Mouse (Mus musculus) limb, embryonic 12.5 days (tissue): ENCODE results near the gene Mast4. TPM values are rescaled to one million over a fixed set of nuclear protein-coding genes. Genes with fewer than 3 reads are reported as not detected.

Experiments
- ATAC-seq: fragments of 200-750 bp; cut with Nextera tagmentation; 2 replicates; pipeline ENCODE4 v1.8.0; 2017; ENCODE audit warnings: low read depth, moderate TSS enrichment; ENCODE audit not compliant: insufficient number of reproducible peaks, insufficient read depth, low FRiP score, low TSS enrichment
- H3K27ac ChIP-seq: fragments of 300-500 bp; sonication (generic); 2 replicates; pipeline ENCODE4 v1.5.1; 2016; ENCODE audit warnings: mild to moderate bottlenecking, moderate library complexity
- H3K27me3 ChIP-seq: fragments of 300-500 bp; sonication (generic); 2 replicates; pipeline ENCODE4 v1.6.1; 2016; ENCODE audit warnings: mild to moderate bottlenecking, moderate library complexity
- H3K36me3 ChIP-seq: fragments of 300-500 bp; sonication (generic); 2 replicates; pipeline ENCODE4 v1.6.1; 2016; ENCODE audit warnings: mild to moderate bottlenecking, moderate library complexity
- H3K4me1 ChIP-seq: fragments of 300-500 bp; sonication (generic); replicated peaks from 2 replicates; pipeline ENCODE4 v1.6.1; 2016
- H3K4me2 ChIP-seq: fragments of 300-500 bp; sonication (generic); 2 replicates; pipeline ENCODE4 v1.6.1; 2016; ENCODE audit warnings: mild to moderate bottlenecking, moderate library complexity
- H3K4me3 ChIP-seq: fragments of 300-500 bp; sonication (generic); replicated peaks from 2 replicates; pipeline ENCODE4 v1.5.1; 2016; ENCODE audit warnings: mild to moderate bottlenecking
- H3K9ac ChIP-seq: fragments of 300-500 bp; sonication (generic); replicated peaks from 2 replicates; pipeline ENCODE4 v1.6.1; 2016; ENCODE audit warnings: mild to moderate bottlenecking, moderate library complexity
- H3K9me3 ChIP-seq: fragments of 300-500 bp; sonication (generic); 2 replicates; pipeline ENCODE4 v1.6.1; 2016; ENCODE audit warnings: mild to moderate bottlenecking, moderate library complexity
- WGBS: fragments of 180-500 bp; shearing (Covaris S2); methylation state at CpG from one replicate; pipeline ENCODE4 v1.1.7; 2016; 5-methylcytosine and 5-hydroxymethylcytosine counted together
- polyA plus RNA-seq: library from polyadenylated mRNA; unstranded; fragments of >200 nt; fragmentation: Nextera tagmentation; extraction: Ambion mirVana; gene quantifications from 2 replicates; pipeline ENCODE4 v1.2.1, GENCODE M21; 2016

Gene Mast4
- polyA plus RNA-seq, 1 experiment from 2014 or later, result 26.0 TPM

DNA sequence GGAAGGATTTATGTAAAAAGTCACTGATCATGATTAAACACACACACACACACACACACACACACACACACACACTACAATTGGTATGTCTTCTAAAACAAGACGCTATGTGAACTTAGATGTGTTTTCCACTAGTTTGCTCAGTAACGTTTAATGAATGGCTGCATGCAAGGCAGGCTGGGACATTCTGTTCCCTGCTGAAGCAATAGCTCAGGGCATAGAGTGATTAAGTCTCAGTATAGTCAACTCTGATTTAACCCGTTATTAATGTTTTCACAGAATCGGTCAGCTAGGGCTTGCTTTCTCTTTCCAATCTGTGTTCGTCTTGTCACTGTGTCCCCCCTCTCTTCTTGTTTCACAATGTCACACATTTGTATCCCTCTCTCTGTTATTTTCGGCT, 558.8 kb downstream of the Mast4 start:
- WGBS, result 86% methylated on average over 6 of the region's 6 CpGs
- Histone ChIP-seq H3K4me2 (no peak overlapping the region), H3K4me1 (peaks cover under 1% of the 10 kb centered on the region; the same call in 1 of the 2 replicates)

DNA sequence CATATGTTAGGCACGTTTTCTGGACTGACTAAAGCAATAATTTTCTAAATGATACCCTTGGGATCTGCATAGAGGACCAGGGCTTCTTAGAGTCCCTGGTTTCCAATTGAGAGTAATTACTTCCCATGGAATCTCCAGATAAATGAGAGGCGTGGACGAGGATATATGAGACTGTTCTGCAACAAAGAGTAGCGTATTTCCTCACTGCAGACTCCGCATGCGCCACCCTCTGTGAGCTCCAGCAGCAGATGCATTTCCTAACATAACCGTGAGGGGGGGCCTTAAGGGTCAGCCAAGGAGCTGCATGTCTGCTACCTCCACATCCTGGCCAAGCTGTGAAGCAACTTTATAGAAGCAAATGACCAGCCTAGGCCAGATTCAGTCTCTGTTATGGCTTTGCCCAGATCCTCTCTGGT, 559.5 kb downstream of the Mast4 start:
- peaks cover 28% of the 10 kb centered on the region; the same call in 1 of the 2 replicates for H3K36me3 ChIP-seq
- 53% methylated on average over 7 of the region's 7 CpGs for WGBS
- no peaks in the 10 kb centered on the region for H3K27me3 ChIP-seq
- H3K4me2 ChIP-seq, result no peak overlapping the region
- no peaks in the 10 kb centered on the region for H3K9me3 ChIP-seq
- H3K4me1 ChIP-seq, result peaks cover 4% of the 10 kb centered on the region; the same call in 1 of the 2 replicates
- no peak for ATAC-seq
- H3K4me3 ChIP-seq, result no peak overlapping the region
- H3K27ac ChIP-seq, result no peak overlapping the region
- H3K9ac ChIP-seq, result no peak overlapping the region

More for the DNA sequence above, 558.8 kb downstream of the Mast4 start:
- ATAC-seq, result no peak
- Histone ChIP-seq H3K9me3 (no peaks in the 10 kb centered on the region), H3K27ac (no peak overlapping the region), H3K27me3 (no peaks in the 10 kb centered on the region), H3K9ac (no peak overlapping the region), H3K4me3 (no peak overlapping the region), H3K36me3 (peaks cover 28% of the 10 kb centered on the region; the same call in 1 of the 2 replicates)

DNA sequence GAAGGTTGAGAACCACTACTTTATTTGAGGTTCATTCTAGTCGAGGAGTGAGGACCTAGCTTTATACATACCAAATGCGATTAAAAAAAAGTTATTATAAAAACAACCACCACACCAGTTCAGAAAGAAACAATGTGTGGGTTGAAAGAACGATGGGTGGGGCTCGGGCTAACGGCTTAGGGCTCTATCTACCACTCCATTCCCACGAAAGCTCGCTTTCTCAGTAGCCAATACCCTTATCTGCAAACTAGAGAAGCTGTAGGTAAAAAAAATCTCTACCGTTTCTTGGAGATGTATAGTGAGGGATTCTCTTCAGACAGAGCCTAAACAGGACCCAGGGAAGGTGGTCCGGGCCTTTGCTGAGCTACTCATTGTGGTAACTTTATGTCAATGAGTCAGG, 561.1 kb downstream of the Mast4 start:
- Histone ChIP-seq H3K4me2 (no peak overlapping the region), H3K9ac (no peak overlapping the region), H3K4me3 (no peak overlapping the region), H3K27ac (no peak overlapping the region), H3K36me3 (peaks cover 18% of the 10 kb centered on the region; the same call in 1 of the 2 replicates), H3K4me1 (peaks cover 4% of the 10 kb centered on the region; the same call in 1 of the 2 replicates), H3K27me3 (no peaks in the 10 kb centered on the region), H3K9me3 (no peaks in the 10 kb centered on the region)
- no peak for ATAC-seq
- WGBS, result 90% methylated on average over 9 of the region's 9 CpGs

DNA sequence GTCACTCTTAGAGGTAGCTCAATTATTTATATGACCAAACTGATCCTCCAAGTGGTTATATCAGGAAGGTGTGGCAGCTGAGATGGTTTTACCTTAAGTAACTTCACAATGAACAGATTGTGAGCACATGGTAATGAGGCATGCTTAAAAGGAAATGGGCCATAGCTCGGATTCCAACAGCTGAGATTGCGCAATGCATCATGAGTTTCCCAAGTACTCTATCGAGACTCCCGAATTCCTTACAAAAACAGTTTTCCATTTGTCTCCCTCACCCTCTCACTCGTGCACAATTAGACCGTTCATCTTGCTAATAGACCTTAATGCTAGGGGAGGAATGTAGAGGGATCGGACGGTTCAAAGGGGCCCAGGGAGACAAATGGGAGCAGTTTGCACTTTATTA, 564.1 kb downstream of the Mast4 start:
- Histone ChIP-seq H3K4me3 (no peak overlapping the region), H3K4me2 (no peak overlapping the region), H3K9me3 (no peaks in the 10 kb centered on the region), H3K27me3 (no peaks in the 10 kb centered on the region), H3K27ac (no peak overlapping the region), H3K36me3 (peaks cover 24% of the 10 kb centered on the region; the same call in 1 of the 2 replicates), H3K9ac (no peak overlapping the region), H3K4me1 (peaks cover 4% of the 10 kb centered on the region; the same call in 1 of the 2 replicates)
- no peak for ATAC-seq
- WGBS, result 41% methylated on average over 8 of the region's 8 CpGs

DNA sequence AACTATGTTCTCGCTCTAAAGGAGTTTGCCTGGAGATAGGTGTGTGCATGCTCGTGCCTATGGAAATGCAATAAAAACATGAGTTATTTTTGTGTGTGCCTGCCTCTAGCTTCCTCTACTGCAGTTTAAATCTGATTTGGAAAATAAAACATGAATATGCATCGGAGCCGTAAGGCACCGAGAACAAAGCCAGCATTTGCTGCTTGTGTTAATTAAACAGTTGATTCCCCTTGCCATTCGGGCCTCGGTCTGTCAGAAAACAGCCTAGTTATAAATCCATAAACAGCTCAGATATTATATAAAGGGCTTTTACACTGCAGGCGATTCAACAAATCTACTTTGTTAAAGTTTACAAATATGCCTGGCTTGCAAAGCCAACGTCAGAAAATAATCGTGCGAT, 565.8 kb downstream of the Mast4 start:
- no peaks in the 10 kb centered on the region for H3K9me3 ChIP-seq
- no peak overlapping the region for H3K9ac ChIP-seq
- H3K4me1 ChIP-seq, result peaks cover 4% of the 10 kb centered on the region; the same call in 1 of the 2 replicates
- H3K4me2 ChIP-seq, result no peak overlapping the region
- no peak for ATAC-seq
- 81% methylated on average over 11 of the region's 11 CpGs for WGBS
- no peak overlapping the region for H3K4me3 ChIP-seq
- H3K27ac ChIP-seq, result no peak overlapping the region
- peaks cover 38% of the 10 kb centered on the region; the same call in 1 of the 2 replicates for H3K36me3 ChIP-seq
- H3K27me3 ChIP-seq, result no peaks in the 10 kb centered on the region

DNA sequence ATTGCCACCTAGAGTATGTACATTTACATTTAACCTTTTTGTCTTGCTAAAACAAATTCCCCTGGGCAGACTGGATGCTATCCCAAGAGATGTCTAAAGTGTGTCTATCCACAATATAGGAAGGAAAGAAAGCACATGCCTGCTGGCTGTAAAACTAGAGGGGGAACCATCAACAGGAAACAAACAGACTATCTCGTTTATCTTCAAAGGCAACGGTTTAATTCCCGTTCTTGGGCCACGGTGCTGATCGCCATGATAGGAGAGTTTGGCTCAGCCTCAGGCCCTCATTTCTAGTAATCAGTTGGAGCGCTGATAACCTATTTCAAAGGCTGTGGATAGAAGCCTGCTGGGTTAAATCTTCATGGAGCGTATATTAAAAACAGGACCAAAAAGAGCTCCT, 567.2 kb downstream of the Mast4 start:
- H3K4me3 ChIP-seq, result no peak overlapping the region

DNA sequence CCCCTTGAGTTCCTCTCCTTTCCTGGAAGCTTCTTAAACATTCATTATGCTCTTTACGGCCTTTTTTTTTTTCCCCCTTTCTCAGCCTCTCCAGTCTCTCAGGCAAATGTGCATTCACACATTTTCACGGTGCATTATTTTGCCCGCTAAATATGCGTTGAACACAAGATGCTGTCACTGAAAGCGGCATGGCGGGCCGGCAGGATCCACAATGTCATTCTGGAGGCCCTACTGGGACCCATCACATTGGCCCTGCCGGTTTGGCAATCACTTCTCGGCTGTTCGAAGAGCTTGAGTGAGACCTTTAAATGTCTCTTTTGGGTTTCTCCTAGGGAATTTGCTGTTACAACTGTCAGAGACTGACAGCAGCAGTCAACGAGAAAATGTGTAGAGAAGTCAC, 569.1 kb downstream of the Mast4 start:
- WGBS, result 89% methylated on average over 11 of the region's 11 CpGs
- Histone ChIP-seq H3K4me3 (no peak overlapping the region), H3K27me3 (no peaks in the 10 kb centered on the region), H3K9ac (no peak overlapping the region), H3K36me3 (peaks cover 36% of the 10 kb centered on the region; the same call in 1 of the 2 replicates), H3K4me1 (peaks cover under 1% of the 10 kb centered on the region; the same call in 1 of the 2 replicates), H3K9me3 (no peaks in the 10 kb centered on the region), H3K27ac (no peak overlapping the region), H3K4me2 (no peak overlapping the region)
- no peak for ATAC-seq

More for the DNA sequence above, 567.2 kb downstream of the Mast4 start:
- H3K9ac ChIP-seq, result no peak overlapping the region
- H3K9me3 ChIP-seq, result no peaks in the 10 kb centered on the region
- H3K27me3 ChIP-seq, result no peaks in the 10 kb centered on the region
- ATAC-seq, result no peak
- no peak overlapping the region for H3K4me2 ChIP-seq
- H3K4me1 ChIP-seq, result peaks cover 4% of the 10 kb centered on the region; the same call in 1 of the 2 replicates
- H3K27ac ChIP-seq, result no peak overlapping the region
- peaks cover 35% of the 10 kb centered on the region; the same call in 1 of the 2 replicates for H3K36me3 ChIP-seq
- WGBS, result 72% methylated on average over 7 of the region's 7 CpGs

DNA sequence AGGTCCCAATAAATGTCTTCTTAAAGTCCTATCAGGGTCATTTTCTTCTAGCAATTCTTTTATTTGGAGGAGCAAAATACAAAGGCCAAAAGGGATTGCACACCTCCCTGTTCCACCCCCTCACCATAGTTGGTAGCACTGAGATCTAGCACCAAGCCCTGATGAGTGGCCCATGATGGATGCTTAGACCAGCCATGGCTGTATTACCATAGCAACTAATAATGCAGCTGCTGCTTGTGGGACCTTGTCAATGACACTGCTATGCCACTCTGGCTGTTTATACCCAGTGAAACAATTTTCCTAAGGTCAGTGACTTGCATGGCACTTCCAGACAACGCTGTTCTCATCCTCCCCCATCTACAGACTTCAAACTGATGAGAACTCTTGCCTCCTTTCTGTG, 570.1 kb downstream of the Mast4 start:
- Histone ChIP-seq H3K4me3 (no peak overlapping the region), H3K9ac (no peak overlapping the region), H3K4me2 (no peak overlapping the region), H3K4me1 (no peaks in the 10 kb centered on the region; the same call in 1 of the 2 replicates), H3K36me3 (peaks cover 38% of the 10 kb centered on the region; the same call in 1 of the 2 replicates), H3K9me3 (no peaks in the 10 kb centered on the region), H3K27me3 (no peaks in the 10 kb centered on the region), H3K27ac (no peak overlapping the region)
- 94% methylated on average over 1 of the region's 1 CpGs for WGBS
- ATAC-seq, result no peak

DNA sequence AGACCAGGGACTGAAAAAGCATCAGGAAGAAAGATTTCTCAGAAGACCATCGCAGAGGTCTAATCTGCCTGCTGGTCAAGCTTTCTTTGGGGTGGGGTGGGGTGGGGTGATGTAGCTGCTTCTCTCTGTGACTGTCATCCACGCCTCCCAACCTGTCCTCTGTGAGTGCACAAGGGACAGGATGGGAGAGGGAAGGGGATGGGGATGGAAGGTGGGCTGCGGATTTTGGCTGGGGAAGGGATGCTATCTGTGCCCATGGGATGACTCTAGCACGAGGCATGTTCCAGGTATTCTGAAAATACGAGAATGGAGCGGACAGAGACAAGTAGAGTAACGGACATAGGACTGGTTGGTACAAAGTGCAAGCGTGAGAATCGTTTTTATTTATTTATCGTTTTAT, 572.1 kb downstream of the Mast4 start:
- H3K9ac ChIP-seq, result 0 out of 2 replicates have a peak overlapping the region, but pooled peaks have one; percentile 18
- no peak for ATAC-seq
- no peak overlapping the region for H3K4me3 ChIP-seq
- no peak overlapping the region for H3K4me2 ChIP-seq
- H3K27me3 ChIP-seq, result no peaks in the 10 kb centered on the region
- 89% methylated on average over 10 of the region's 10 CpGs for WGBS
- no peaks in the 10 kb centered on the region for H3K9me3 ChIP-seq
- peaks cover 47% of the 10 kb centered on the region for H3K36me3 ChIP-seq
- no peaks in the 10 kb centered on the region for H3K4me1 ChIP-seq
- no peak overlapping the region for H3K27ac ChIP-seq

DNA sequence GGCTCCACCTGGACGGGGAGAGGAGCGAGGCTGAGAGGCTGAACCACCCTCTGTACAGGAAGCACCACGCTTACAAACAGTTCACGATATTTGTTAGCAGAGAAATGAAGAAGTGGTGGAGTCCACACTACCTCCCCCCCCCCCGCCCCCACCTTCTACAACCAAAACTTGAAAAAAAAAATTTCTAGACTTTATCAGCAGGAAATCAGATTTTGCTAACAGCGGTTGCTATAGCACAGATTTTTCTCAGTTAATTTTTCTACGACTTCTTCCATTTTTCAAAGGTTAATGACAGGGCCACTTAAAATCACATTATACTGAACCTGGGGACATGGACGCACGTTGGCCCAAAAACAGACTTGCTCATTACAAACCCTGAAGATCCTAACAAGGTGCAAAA, 572.9 kb downstream of the Mast4 start:
- no peak overlapping the region for H3K4me3 ChIP-seq
- H3K27ac ChIP-seq, result no peak overlapping the region
- H3K4me2 ChIP-seq, result no peak overlapping the region
- peaks cover 49% of the 10 kb centered on the region for H3K36me3 ChIP-seq
- no peak overlapping the region for H3K9ac ChIP-seq
- no peaks in the 10 kb centered on the region for H3K9me3 ChIP-seq
- no peaks in the 10 kb centered on the region for H3K27me3 ChIP-seq
- no peak for ATAC-seq
- WGBS, result 68% methylated on average over 9 of the region's 9 CpGs
- H3K4me1 ChIP-seq, result no peaks in the 10 kb centered on the region

DNA sequence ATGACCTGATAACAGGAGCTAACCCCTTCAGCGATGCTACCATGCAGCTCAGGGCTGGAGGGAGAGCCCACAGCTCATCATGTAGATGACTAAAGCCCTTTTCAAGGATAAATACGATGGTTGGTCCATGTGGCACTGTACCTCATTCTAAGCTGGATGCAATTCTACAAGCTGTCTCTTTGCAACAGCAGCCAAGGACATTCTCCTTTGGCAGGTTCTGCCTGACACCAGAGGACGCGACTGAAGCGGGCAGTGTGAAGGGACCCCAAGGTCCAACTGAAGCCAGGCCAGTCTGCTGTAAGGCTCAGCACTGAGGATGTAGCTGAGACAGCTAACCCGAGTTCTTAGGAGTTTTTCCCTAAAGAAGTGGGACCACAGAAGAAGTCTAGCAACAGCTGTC, 576.3 kb downstream of the Mast4 start:
- 93% methylated on average over 6 of the region's 6 CpGs for WGBS
- no peaks in the 10 kb centered on the region for H3K4me1 ChIP-seq
- no peak overlapping the region for H3K4me3 ChIP-seq
- H3K27ac ChIP-seq, result no peak overlapping the region
- H3K9ac ChIP-seq, result no peak overlapping the region
- no peaks in the 10 kb centered on the region for H3K9me3 ChIP-seq
- H3K27me3 ChIP-seq, result no peaks in the 10 kb centered on the region
- no peak overlapping the region for H3K4me2 ChIP-seq
- ATAC-seq, result no peak
- H3K36me3 ChIP-seq, result peaks cover 47% of the 10 kb centered on the region

DNA sequence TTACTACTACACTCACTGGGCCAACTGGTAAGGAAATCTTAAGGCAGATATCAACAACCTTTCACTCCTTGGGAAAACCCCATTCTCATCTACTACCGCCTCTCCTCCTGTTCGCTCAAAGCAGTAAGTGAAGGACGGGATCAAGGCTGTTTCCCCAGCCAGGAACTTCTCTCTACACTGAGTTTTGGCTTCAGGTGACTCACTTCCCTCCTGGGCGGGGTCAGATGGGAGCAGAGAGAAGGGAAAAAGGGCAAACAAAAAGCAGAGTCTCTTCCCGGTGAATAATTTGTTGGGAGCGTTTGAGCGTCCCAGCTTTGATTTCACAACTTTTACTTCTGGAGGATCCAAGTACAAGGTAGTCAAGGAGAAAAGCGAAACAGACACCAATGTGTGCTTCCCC, 578.2 kb downstream of the Mast4 start:
- Histone ChIP-seq H3K4me3 (no peak overlapping the region), H3K27ac (no peak overlapping the region), H3K9ac (no peak overlapping the region), H3K4me2 (no peak overlapping the region), H3K27me3 (no peaks in the 10 kb centered on the region), H3K36me3 (peaks cover 50% of the 10 kb centered on the region), H3K9me3 (no peaks in the 10 kb centered on the region), H3K4me1 (no peaks in the 10 kb centered on the region)
- no peak for ATAC-seq
- WGBS, result 88% methylated on average over 8 of the region's 8 CpGs
